Mouse (Mus musculus) kidney, embryonic 16.5 days (tissue): Measurements from ENCODE around the gene Hmgcs2. TPM values are rescaled to one million over a fixed set of nuclear protein-coding genes. Genes with fewer than 3 reads are reported as not detected.

ENCODE experiments used
- ATAC-seq: fragments of 200-750 bp; cut with Nextera tagmentation; 2 replicates; pipeline ENCODE4 v1.8.0; 2017; ENCODE audit warnings: moderate TSS enrichment; ENCODE audit not compliant: low FRiP score, low TSS enrichment
- H3K27ac ChIP-seq: fragments of 300-500 bp; sonication (generic); 2 replicates; pipeline ENCODE4 v1.5.1; 2014; ENCODE audit warnings: low read length
- H3K27me3 ChIP-seq: fragments of 300-500 bp; sonication (generic); 2 replicates; pipeline ENCODE4 v1.6.1; 2014; ENCODE audit warnings: low read length, control low read depth, mixed read lengths; ENCODE audit not compliant: insufficient read depth
- H3K36me3 ChIP-seq: fragments of 300-500 bp; sonication (generic); 2 replicates; pipeline ENCODE4 v1.6.1; 2014; ENCODE audit warnings: low read length, control low read depth, mixed read lengths; ENCODE audit not compliant: insufficient read depth
- H3K4me1 ChIP-seq: fragments of 300-500 bp; sonication (generic); 2 replicates; pipeline ENCODE4 v1.6.1; 2014; ENCODE audit warnings: low read length, control low read depth, mixed read lengths; ENCODE audit not compliant: insufficient read depth
- H3K4me2 ChIP-seq: fragments of 300-500 bp; sonication (generic); replicated peaks from 2 replicates; pipeline ENCODE4 v1.6.1; 2014; ENCODE audit warnings: low read depth, low read length
- H3K4me3 ChIP-seq: fragments of 300-500 bp; sonication (generic); 2 replicates; pipeline ENCODE4 v1.5.1; 2014; ENCODE audit warnings: mild to moderate bottlenecking, low read length
- H3K9ac ChIP-seq: fragments of 300-500 bp; sonication (generic); replicated peaks from 2 replicates; pipeline ENCODE4 v1.6.1; 2014; ENCODE audit warnings: low read length
- H3K9me3 ChIP-seq: fragments of 300-500 bp; sonication (generic); 2 replicates; pipeline ENCODE4 v1.6.1; 2016; ENCODE audit warnings: low read length, control low read depth
- WGBS: fragments of 180-500 bp; shearing (Covaris S2); extraction: QIAGEN DNeasy Blood & Tissue Kit; methylation state at CpG from one replicate; pipeline ENCODE4 v1.1.7; 2014; 5-methylcytosine and 5-hydroxymethylcytosine counted together
- polyA plus RNA-seq: library from polyadenylated mRNA; unstranded; fragments of >200 nt; fragmentation: Nextera tagmentation; extraction: Ambion mirVana; gene quantifications from 2 replicates; pipeline ENCODE4 v1.2.1, GENCODE M21; 2015

The Hmgcs2 gene
- 12.3 and 13.1 TPM in 2 replicates for polyA plus RNA-seq

GRCm38 (mm10) chr3:98280204-98280932 is at the start of gene Hmgcs2:
TSS of gene Hmgcs2 (plus strand) at chr3:98280435.
- H3K9ac ChIP-seq: no peak within 1 kb of the TSS; the same call in 1 of the 2 replicates
- 59% methylated on average over 14 of the region's 14 CpGs for WGBS
- peaks cover 7% of the 10 kb centered on the region for H3K4me1 ChIP-seq
- no peak within 1 kb of the TSS for H3K27ac ChIP-seq
- peak within 1 kb of the TSS; percentile 22 for H3K4me3 ChIP-seq
- no peaks in the 10 kb centered on the region for H3K9me3 ChIP-seq
- H3K27me3 ChIP-seq: no peaks in the 10 kb centered on the region
- peak; percentile 70; the same call in 1 of the 2 replicates for ATAC-seq
- no peaks in the 10 kb centered on the region for H3K36me3 ChIP-seq
- peak within 1 kb of the TSS; percentile 27 for H3K4me2 ChIP-seq

- no peaks in the 10 kb centered on the region for H3K4me1 ChIP-seq
- H3K9me3 ChIP-seq: no peaks in the 10 kb centered on the region
- H3K9ac ChIP-seq: no peak overlapping the region
Observed at GRCm38 (mm10) chr3:98233504-98233903, 46.7 kb upstream of the Hmgcs2 start.

GRCm38 (mm10) chr3:98236266-98236665 is 44.0 kb upstream of the Hmgcs2 start:
- Histone ChIP-seq H3K4me2 (no peak overlapping the region), H3K9ac (no peak overlapping the region), H3K4me3 (no peak overlapping the region), H3K27ac (no peak overlapping the region), H3K27me3 (no peaks in the 10 kb centered on the region), H3K4me1 (no peaks in the 10 kb centered on the region), H3K9me3 (no peaks in the 10 kb centered on the region), H3K36me3 (no peaks in the 10 kb centered on the region)
- 79% methylated on average over 6 of the region's 6 CpGs for WGBS
- ATAC-seq: no peak

More at GRCm38 (mm10) chr3:98233504-98233903, 46.7 kb upstream of the Hmgcs2 start:
- Histone ChIP-seq H3K4me3 (no peak overlapping the region), H3K36me3 (no peaks in the 10 kb centered on the region), H3K27ac (no peak overlapping the region), H3K4me2 (no peak overlapping the region), H3K27me3 (no peaks in the 10 kb centered on the region)
- no peak for ATAC-seq

GRCm38 (mm10) chr3:98237240-98237639 is 43.0 kb upstream of the Hmgcs2 start:
- no peak overlapping the region for H3K4me3 ChIP-seq
- no peak overlapping the region for H3K4me2 ChIP-seq
- ATAC-seq: peak; percentile 61; the same call in 1 of the 2 replicates
- H3K9ac ChIP-seq: no peak overlapping the region
- 34% methylated on average over 5 of the region's 5 CpGs for WGBS
- no peaks in the 10 kb centered on the region for H3K4me1 ChIP-seq
- no peak overlapping the region for H3K27ac ChIP-seq
- H3K27me3 ChIP-seq: no peaks in the 10 kb centered on the region
- H3K9me3 ChIP-seq: no peaks in the 10 kb centered on the region
- H3K36me3 ChIP-seq: no peaks in the 10 kb centered on the region

GRCm38 (mm10) chr3:98238150-98238549 is 42.1 kb upstream of the Hmgcs2 start:
- H3K27ac ChIP-seq: no peak overlapping the region
- H3K36me3 ChIP-seq: no peaks in the 10 kb centered on the region
- no peak overlapping the region for H3K4me3 ChIP-seq
- no peaks in the 10 kb centered on the region for H3K27me3 ChIP-seq
- H3K9me3 ChIP-seq: no peaks in the 10 kb centered on the region
- WGBS: 86% methylated on average over 3 of the region's 3 CpGs
- no peak for ATAC-seq
- no peak overlapping the region for H3K9ac ChIP-seq
- H3K4me2 ChIP-seq: no peak overlapping the region
- no peaks in the 10 kb centered on the region for H3K4me1 ChIP-seq

GRCm38 (mm10) chr3:98242051-98242450 is 38.2 kb upstream of the Hmgcs2 start:
- Histone ChIP-seq H3K9me3 (no peaks in the 10 kb centered on the region), H3K4me2 (no peak overlapping the region), H3K4me3 (no peak overlapping the region), H3K9ac (no peak overlapping the region), H3K36me3 (no peaks in the 10 kb centered on the region), H3K27me3 (no peaks in the 10 kb centered on the region), H3K4me1 (peaks cover 5% of the 10 kb centered on the region; the same call in 1 of the 2 replicates), H3K27ac (no peak overlapping the region)
- ATAC-seq: no peak
- WGBS: 87% methylated on average over 3 of the region's 3 CpGs

GRCm38 (mm10) chr3:98242458-98243037 is 37.7 kb upstream of the Hmgcs2 start:
- Histone ChIP-seq H3K9me3 (no peaks in the 10 kb centered on the region), H3K9ac (no peak overlapping the region), H3K27me3 (no peaks in the 10 kb centered on the region), H3K4me1 (peaks cover 5% of the 10 kb centered on the region; the same call in 1 of the 2 replicates), H3K27ac (no peak overlapping the region), H3K36me3 (no peaks in the 10 kb centered on the region), H3K4me3 (no peak overlapping the region), H3K4me2 (no peak overlapping the region)
- no peak for ATAC-seq
- WGBS: 70% methylated on average over 8 of the region's 8 CpGs

- Histone ChIP-seq H3K27me3 (no peaks in the 10 kb centered on the region), H3K9ac (no peak overlapping the region), H3K4me2 (no peak overlapping the region), H3K36me3 (no peaks in the 10 kb centered on the region), H3K9me3 (no peaks in the 10 kb centered on the region), H3K4me1 (peaks cover 5% of the 10 kb centered on the region; the same call in 1 of the 2 replicates), H3K27ac (no peak overlapping the region), H3K4me3 (no peak overlapping the region)
- no peak for ATAC-seq
- WGBS: 8% methylated on average over 8 of the region's 8 CpGs
Observed at GRCm38 (mm10) chr3:98245892-98246291, 34.3 kb upstream of the Hmgcs2 start.

- 0 out of 2 replicates have a peak, but pooled peaks have one; percentile 15 for ATAC-seq
- Histone ChIP-seq H3K4me3 (no peak overlapping the region), H3K27me3 (no peaks in the 10 kb centered on the region), H3K9ac (no peak overlapping the region), H3K27ac (no peak overlapping the region), H3K4me2 (no peak overlapping the region), H3K9me3 (no peaks in the 10 kb centered on the region), H3K36me3 (no peaks in the 10 kb centered on the region), H3K4me1 (peaks cover 5% of the 10 kb centered on the region; the same call in 1 of the 2 replicates)
- WGBS: 56% methylated on average over 7 of the region's 7 CpGs
Observed at GRCm38 (mm10) chr3:98246985-98247751, 33.1 kb upstream of the Hmgcs2 start.
